Mouse (Mus musculus): ENCODE data around the gene Tbc1d10b. TPM values are rescaled to one million over a fixed set of nuclear protein-coding genes. Genes with fewer than 3 reads are reported as not detected.

Tbc1d10b gene
- polyA plus RNA-seq, 1 experiment from 2014 or later, result 21.4 TPM

GRCm38 (mm10) chr7:127206606-127207005 lies 1.7 kb downstream of the Tbc1d10b start:
- Histone ChIP-seq H3K36me3 (ENCODE audit: control insufficient read depth, insufficient read depth, low read length) (peaks cover 32% of the 10 kb centered on the region), H3K27ac (ENCODE audit: low read depth) (peak overlapping the region; percentile 59; the same call in 1 of the 2 replicates), H3K27me3 (replicated peaks; ENCODE audit: control insufficient read depth, insufficient read depth, low read length) (no peaks in the 10 kb centered on the region), H3K9ac (ENCODE audit: low read length) (peak overlapping the region; percentile 91), H3K9me3 (ENCODE audit: control insufficient read depth, low read length) (no peaks in the 10 kb centered on the region), H3K4me2 (ENCODE audit: low read length) (peak overlapping the region; percentile 92), H3K4me1 (replicated peaks; ENCODE audit: control insufficient read depth, insufficient read depth, low read length) (peaks cover 16% of the 10 kb centered on the region), H3K4me3 (ENCODE audit: low read depth, low read length) (peak overlapping the region; percentile 90)
- no peak for DNase-seq (ENCODE audit: low spot score)
- no peak for ATAC-seq (replicated peaks; ENCODE audit: low FRiP score, low TSS enrichment, low read depth)
- WGBS, result 44% methylated on average over 2 of the region's 2 CpGs

GRCm38 (mm10) chr7:127196484-127196883 lies 11.8 kb downstream of the Tbc1d10b start:
- Histone ChIP-seq H3K27me3 (replicated peaks; ENCODE audit: control insufficient read depth, insufficient read depth, low read length) (no peaks in the 10 kb centered on the region), H3K9me3 (ENCODE audit: control insufficient read depth, low read length) (no peaks in the 10 kb centered on the region), H3K27ac (ENCODE audit: low read depth) (peak overlapping the region; percentile 82), H3K4me2 (ENCODE audit: low read length) (peak overlapping the region; percentile 75), H3K4me3 (ENCODE audit: low read depth, low read length) (peak overlapping the region; percentile 63), H3K4me1 (replicated peaks; ENCODE audit: control insufficient read depth, insufficient read depth, low read length) (peaks cover 14% of the 10 kb centered on the region), H3K36me3 (ENCODE audit: control insufficient read depth, insufficient read depth, low read length) (peaks cover 83% of the 10 kb centered on the region), H3K9ac (ENCODE audit: low read length) (peak overlapping the region; percentile 73)
- no peak for DNase-seq (ENCODE audit: low spot score)
- WGBS, result 54% methylated on average over 11 of the region's 11 CpGs
- ATAC-seq (replicated peaks; ENCODE audit: low FRiP score, low TSS enrichment, low read depth), result no peak

- peaks cover 80% of the 10 kb centered on the region for H3K36me3 ChIP-seq (ENCODE audit: control insufficient read depth, insufficient read depth, low read length)
Observed at GRCm38 (mm10) chr7:127195544-127196295, 12.5 kb downstream of the Tbc1d10b start, which contains the start of gene Cd2bp2. TSS of gene Cd2bp2 (minus strand) at chr7:127196050.

GRCm38 (mm10) chr7:127194633-127195029 lies 13.6 kb downstream of the Tbc1d10b start:
- ATAC-seq (replicated peaks; ENCODE audit: low FRiP score, low TSS enrichment, low read depth), result no peak
- Histone ChIP-seq H3K27me3 (replicated peaks; ENCODE audit: control insufficient read depth, insufficient read depth, low read length) (no peaks in the 10 kb centered on the region), H3K27ac (ENCODE audit: low read depth) (no peak overlapping the region), H3K9me3 (ENCODE audit: control insufficient read depth, low read length) (no peaks in the 10 kb centered on the region), H3K4me3 (ENCODE audit: low read depth, low read length) (peak overlapping the region; percentile 63), H3K4me2 (ENCODE audit: low read length) (peak overlapping the region; percentile 75), H3K36me3 (ENCODE audit: control insufficient read depth, insufficient read depth, low read length) (peaks cover 69% of the 10 kb centered on the region), H3K4me1 (replicated peaks; ENCODE audit: control insufficient read depth, insufficient read depth, low read length) (peaks cover 14% of the 10 kb centered on the region), H3K9ac (ENCODE audit: low read length) (peak overlapping the region; percentile 73)
- 62% methylated on average over 7 of the region's 7 CpGs for WGBS
- DNase-seq (ENCODE audit: low spot score), result no peak

More at GRCm38 (mm10) chr7:127195544-127196295, 12.5 kb downstream of the Tbc1d10b start, which contains the start of gene Cd2bp2:
- H3K9me3 ChIP-seq (ENCODE audit: control insufficient read depth, low read length), result no peaks in the 10 kb centered on the region
- under 1% methylated on average over 51 of the region's 51 CpGs for WGBS
- peak within 1 kb of the TSS; percentile 75 for H3K4me2 ChIP-seq (ENCODE audit: low read length)
- peak within 1 kb of the TSS; percentile 82 for H3K27ac ChIP-seq (ENCODE audit: low read depth)
- peak within 1 kb of the TSS; percentile 73 for H3K9ac ChIP-seq (ENCODE audit: low read length)
- no peaks in the 10 kb centered on the region for H3K27me3 ChIP-seq (replicated peaks; ENCODE audit: control insufficient read depth, insufficient read depth, low read length)
- peak within 1 kb of the TSS; percentile 63 for H3K4me3 ChIP-seq (ENCODE audit: low read depth, low read length)
- ATAC-seq (replicated peaks; ENCODE audit: low FRiP score, low TSS enrichment, low read depth), result peak; percentile 96
- DNase-seq (ENCODE audit: low spot score), result peak; percentile 95
- H3K4me1 ChIP-seq (replicated peaks; ENCODE audit: control insufficient read depth, insufficient read depth, low read length), result peaks cover 14% of the 10 kb centered on the region

- Histone ChIP-seq H3K27me3 (replicated peaks; ENCODE audit: control insufficient read depth, insufficient read depth, low read length) (no peaks in the 10 kb centered on the region), H3K36me3 (ENCODE audit: control insufficient read depth, insufficient read depth, low read length) (peaks cover 64% of the 10 kb centered on the region), H3K4me1 (replicated peaks; ENCODE audit: control insufficient read depth, insufficient read depth, low read length) (peaks cover 14% of the 10 kb centered on the region), H3K27ac (ENCODE audit: low read depth) (no peak overlapping the region), H3K9ac (ENCODE audit: low read length) (no peak overlapping the region), H3K4me3 (ENCODE audit: low read depth, low read length) (no peak overlapping the region), H3K4me2 (ENCODE audit: low read length) (peak overlapping the region; percentile 75), H3K9me3 (ENCODE audit: control insufficient read depth, low read length) (no peaks in the 10 kb centered on the region)
- WGBS, result 88% methylated on average over 17 of the region's 17 CpGs
- no peak for DNase-seq (ENCODE audit: low spot score)
- ATAC-seq (replicated peaks; ENCODE audit: low FRiP score, low TSS enrichment, low read depth), result no peak
Observed at GRCm38 (mm10) chr7:127194011-127194632, 14.1 kb downstream of the Tbc1d10b start.

- 97% methylated on average over 5 of the region's 5 CpGs for WGBS
- Histone ChIP-seq H3K4me2 (ENCODE audit: low read length) (no peak overlapping the region), H3K27me3 (replicated peaks; ENCODE audit: control insufficient read depth, insufficient read depth, low read length) (no peaks in the 10 kb centered on the region), H3K36me3 (ENCODE audit: control insufficient read depth, insufficient read depth, low read length) (peaks cover 53% of the 10 kb centered on the region), H3K9ac (ENCODE audit: low read length) (no peak overlapping the region), H3K9me3 (ENCODE audit: control insufficient read depth, low read length) (no peaks in the 10 kb centered on the region), H3K4me3 (ENCODE audit: low read depth, low read length) (no peak overlapping the region), H3K27ac (ENCODE audit: low read depth) (no peak overlapping the region), H3K4me1 (replicated peaks; ENCODE audit: control insufficient read depth, insufficient read depth, low read length) (peaks cover 14% of the 10 kb centered on the region)
- ATAC-seq (replicated peaks; ENCODE audit: low FRiP score, low TSS enrichment, low read depth), result no peak
- no peak for DNase-seq (ENCODE audit: low spot score)
Observed at GRCm38 (mm10) chr7:127192989-127193388, 15.3 kb downstream of the Tbc1d10b start.

GRCm38 (mm10) chr7:127190672-127191071 lies 17.6 kb downstream of the Tbc1d10b start:
- ATAC-seq (replicated peaks; ENCODE audit: low FRiP score, low TSS enrichment, low read depth) (no peak), DNase-seq (ENCODE audit: low spot score) (no peak)
- WGBS, result 78% methylated on average over 6 of the region's 6 CpGs
- Histone ChIP-seq H3K4me1 (replicated peaks; ENCODE audit: control insufficient read depth, insufficient read depth, low read length) (peaks cover 8% of the 10 kb centered on the region), H3K27me3 (replicated peaks; ENCODE audit: control insufficient read depth, insufficient read depth, low read length) (no peaks in the 10 kb centered on the region), H3K36me3 (ENCODE audit: control insufficient read depth, insufficient read depth, low read length) (peaks cover 38% of the 10 kb centered on the region), H3K4me2 (ENCODE audit: low read length) (no peak overlapping the region), H3K4me3 (ENCODE audit: low read depth, low read length) (no peak overlapping the region), H3K9ac (ENCODE audit: low read length) (no peak overlapping the region), H3K27ac (ENCODE audit: low read depth) (no peak overlapping the region), H3K9me3 (ENCODE audit: control insufficient read depth, low read length) (no peaks in the 10 kb centered on the region)

- no peaks in the 10 kb centered on the region for H3K27me3 ChIP-seq (replicated peaks; ENCODE audit: control insufficient read depth, insufficient read depth, low read length)
- H3K27ac ChIP-seq (ENCODE audit: low read depth), result no peak overlapping the region
- peaks cover 25% of the 10 kb centered on the region for H3K36me3 ChIP-seq (ENCODE audit: control insufficient read depth, insufficient read depth, low read length)
- H3K9me3 ChIP-seq (ENCODE audit: control insufficient read depth, low read length), result no peaks in the 10 kb centered on the region
- no peak overlapping the region for H3K4me2 ChIP-seq (ENCODE audit: low read length)
- no peak overlapping the region for H3K4me3 ChIP-seq (ENCODE audit: low read depth, low read length)
- 79% methylated on average over 17 of the region's 17 CpGs for WGBS
- no peak for DNase-seq (ENCODE audit: low spot score)
- no peak overlapping the region for H3K9ac ChIP-seq (ENCODE audit: low read length)
- no peak for ATAC-seq (replicated peaks; ENCODE audit: low FRiP score, low TSS enrichment, low read depth)
- H3K4me1 ChIP-seq (replicated peaks; ENCODE audit: control insufficient read depth, insufficient read depth, low read length), result no peaks in the 10 kb centered on the region
Observed at GRCm38 (mm10) chr7:127188305-127189276, 19.7 kb downstream of the Tbc1d10b start.

Data from intestine, embryonic 14.5 days (tissue).